Mouse (Mus musculus): ENCODE results near the gene Mgrn1. TPM values are rescaled to one million over a fixed set of nuclear protein-coding genes. Genes with fewer than 3 reads are reported as not detected.

Mgrn1 gene
- total RNA-seq, 2 experiments from 2014 or later = 154 to 155 TPM

GRCm38 (mm10) chr16:4877701-4878100 is 8.3 kb upstream of the Mgrn1 start:
- intact Hi-C loops (cut with DNase I) = loop anchor here (2.0 kb wide), 1 partner anchor 35 kb away; no protein-coding TSS in a partner anchor
- no peak for DNase-seq

GRCm38 (mm10) chr16:4878192-4878885 is 7.7 kb upstream of the Mgrn1 start:
- intact Hi-C loops (cut with DNase I) = loop anchor here (2.0 kb wide), 1 partner anchor 34 kb away; no protein-coding TSS in a partner anchor
- peak in 1 of 2 experiments; percentile 44 for DNase-seq

GRCm38 (mm10) chr16:4879101-4879707 is 6.8 kb upstream of the Mgrn1 start:
- intact Hi-C loops (cut with DNase I) = loop anchor here (2.0 kb wide), 1 partner anchor 34 kb away; no protein-coding TSS in a partner anchor
- no peak for DNase-seq

GRCm38 (mm10) chr16:4879708-4880124 is 6.3 kb upstream of the Mgrn1 start:
- intact Hi-C loops (cut with DNase I) = loop anchor here (2.0 kb wide), 1 partner anchor 33 kb away; no protein-coding TSS in a partner anchor
- peak; percentile 87 to 92 for DNase-seq

GRCm38 (mm10) chr16:4880136-4880825 is 5.8 kb upstream of the Mgrn1 start, which contains the start of gene Ubald1:
TSS of gene Ubald1 (minus strand) at chr16:4880315.
- intact Hi-C loops (cut with DNase I) = no loop called here
- DNase-seq = peak; percentile 94

GRCm38 (mm10) chr16:4881400-4882351 is 4.4 kb upstream of the Mgrn1 start:
- intact Hi-C loops (cut with DNase I) = no loop called here
- no peak for DNase-seq

GRCm38 (mm10) chr16:4884930-4885329 is 1.1 kb upstream of the Mgrn1 start:
- DNase-seq = no peak
- intact Hi-C loops (cut with DNase I) = loop anchor here (5.0 kb wide), 1 partner anchor 162 kb away; the partner anchor contains the start of gene Glyr1

GRCm38 (mm10) chr16:4886690-4887020 is 606 bp downstream of the Mgrn1 start:
- intact Hi-C loops (cut with DNase I) = loop anchor here (5.0 kb wide), 1 partner anchor 161 kb away; the partner anchor contains the start of gene Glyr1

GRCm38 (mm10) chr16:4890201-4890709 is 4.2 kb downstream of the Mgrn1 start:
- no peak for DNase-seq
- intact Hi-C loops (cut with DNase I) = no loop called here

More at GRCm38 (mm10) chr16:4886690-4887020, 606 bp downstream of the Mgrn1 start:
- DNase-seq = no peak

- no peak for DNase-seq
- intact Hi-C loops (cut with DNase I) = no loop called here
Measured at GRCm38 (mm10) chr16:4892171-4892570, 6.1 kb downstream of the Mgrn1 start.

- no peak for DNase-seq
- intact Hi-C loops (cut with DNase I) = no loop called here
Measured at GRCm38 (mm10) chr16:4894201-4894908, 8.3 kb downstream of the Mgrn1 start.

GRCm38 (mm10) chr16:4896249-4897027 is 10.4 kb downstream of the Mgrn1 start:
- DNase-seq = peak; percentile 56 to 71
- intact Hi-C loops (cut with DNase I) = no loop called here

GRCm38 (mm10) chr16:4897146-4897730 is 11.2 kb downstream of the Mgrn1 start:
- intact Hi-C loops (cut with DNase I) = no loop called here
- DNase-seq = no peak

- intact Hi-C loops (cut with DNase I) = no loop called here
- DNase-seq = no peak
Measured at GRCm38 (mm10) chr16:4898881-4899280, 12.8 kb downstream of the Mgrn1 start.

GRCm38 (mm10) chr16:4899711-4900110 is 13.7 kb downstream of the Mgrn1 start:
- no peak for DNase-seq
- intact Hi-C loops (cut with DNase I) = no loop called here

GRCm38 (mm10) chr16:4901167-4901566 is 15.1 kb downstream of the Mgrn1 start:
- intact Hi-C loops (cut with DNase I) = no loop called here
- no peak for DNase-seq

- intact Hi-C loops (cut with DNase I) = no loop called here
- DNase-seq = no peak
Measured at GRCm38 (mm10) chr16:4902390-4902789, 16.3 kb downstream of the Mgrn1 start.

- DNase-seq = no peak
- intact Hi-C loops (cut with DNase I) = no loop called here
Measured at GRCm38 (mm10) chr16:4903491-4904102, 17.5 kb downstream of the Mgrn1 start.

All from heart, postnatal 36 days (tissue).